ENCODE assay signal across 29 mouse cellular contexts in genomic region chr2:110965398-110965797, GRCm38 (mm10). TPM values are rescaled to one million over a fixed set of nuclear protein-coding genes. Genes with fewer than 3 reads are reported as not detected.
"Had no signal": no experiment of that assay in that cellular context is flagged by ENCODE, and none has a peak within 500 bp of the region (broad histone marks: within the 10 kb centered on the region; RNA-seq: fewer than 3 reads in every experiment).

No protein-coding gene starts in this region.

- H3K4me3 ChIP-seq: gastrocnemius, adult 2 months; heart, embryonic 10.5 days; heart, embryonic 13.5 days; heart, embryonic 15.5 days; hindbrain, embryonic 13.5 days; hindbrain, embryonic 15.5 days; kidney, embryonic 15.5 days; limb, embryonic 13.5 days; limb, embryonic 15.5 days; liver, embryonic 12.5 days had no signal

- DNase-seq: gastrocnemius, adult 2 months; gastrocnemius, postnatal 10 days; gastrocnemius, postnatal 25 days; heart, adult 18-20 months; heart, postnatal 14 days; heart, postnatal 36 days; kidney, adult 11 months; kidney, adult 2 months; kidney, adult 9 months; kidney, postnatal 14 days; kidney, postnatal 36 days; layer of hippocampus, postnatal 36 days; left cerebral cortex, postnatal 4 days had no signal

- H3K27ac ChIP-seq: gastrocnemius, adult 2 months; heart, embryonic 10.5 days; heart, embryonic 13.5 days; heart, embryonic 15.5 days; hindbrain, embryonic 13.5 days; hindbrain, embryonic 15.5 days; hindbrain, postnatal 0 days; kidney, embryonic 15.5 days; kidney, postnatal 0 days; limb, embryonic 13.5 days; limb, embryonic 15.5 days; liver, embryonic 12.5 days; liver, embryonic 14.5 days had no signal

- ATAC-seq: hindbrain, postnatal 0 days; intestine, embryonic 16.5 days; liver, embryonic 12.5 days had no signal

RNA-seq across cellular contexts. Expression of gene Ano3, which starts 14.7 kb away (rescaled TPM):
- total RNA-seq: granulocyte monocyte progenitor cell, adult 5-6 weeks; hematopoietic stem cell, adult 5-6 weeks; liver, adult 2 months had no signal
